Comparison of ENCODE assay signal across 8 mouse cellular contexts in genomic region chr3:157534786-157535415, GRCm38 (mm10). TPM values are rescaled to one million over a fixed set of nuclear protein-coding genes. Genes with fewer than 3 reads are reported as not detected.
DNase-seq lines count a peak whose midpoint lies in the region; ATAC-seq and TF ChIP-seq lines count a peak whose summit lies in the region.

No protein-coding gene starts in this region.

- H3K79me3 ChIP-seq in C2C12 (ENCODE audit: low read depth) = peaks cover 47% of the 10 kb centered on the region

- peak overlapping the region; percentile 93 for H3K27ac ChIP-seq in cerebellum, adult 2 months (ENCODE audit: insufficient read depth, low read length)
- H3K27ac ChIP-seq in embryonic facial prominence, embryonic 11.5 days (replicated peaks; ENCODE audit: low read depth, low read length) = peak overlapping the region; percentile 77
- peak overlapping the region; percentile 95 for H3K27ac ChIP-seq in hindbrain, embryonic 13.5 days
- peak overlapping the region; percentile 78 for H3K27ac ChIP-seq in macrophage

- H3K79me2 ChIP-seq in C2C12 (ENCODE audit: control insufficient read depth, insufficient read depth) (peaks cover 59% of the 10 kb centered on the region), macrophage (ENCODE audit: inconsistent target) (peaks cover 52% of the 10 kb centered on the region)

- no peaks in the 10 kb centered on the region for H3K9me3 ChIP-seq in embryonic facial prominence, embryonic 11.5 days (replicated peaks; ENCODE audit: control insufficient read depth, low read length)
- no peaks in the 10 kb centered on the region for H3K9me3 ChIP-seq in hindbrain, embryonic 13.5 days

- H3ac ChIP-seq in C2C12 (ENCODE audit: control insufficient read depth, insufficient read length, low read depth) = peak overlapping the region; percentile 99

- no peak for TF ChIP-seq CTCF in cerebellum, adult 2 months (IDR thresholded peaks at IDR 0.05; ENCODE audit: borderline replicate concordance, insufficient read depth, low read depth, low read length)
- TF ChIP-seq CTCF in C2C12 (IDR thresholded peaks at IDR 0.05; ENCODE audit: control insufficient read depth, insufficient read depth, insufficient read length) = no peak

- H3K27me3 ChIP-seq in cerebellum, adult 2 months (ENCODE audit: control insufficient read depth, insufficient read depth, low read length) = no peaks in the 10 kb centered on the region
- no peaks in the 10 kb centered on the region for H3K27me3 ChIP-seq in C2C12 (ENCODE audit: control insufficient read depth, insufficient read depth, insufficient read length)
- H3K27me3 ChIP-seq in embryonic facial prominence, embryonic 11.5 days (ENCODE audit: control insufficient read depth, insufficient read depth, low read length) = peaks cover 6% of the 10 kb centered on the region; the same call in 1 of the 2 replicates
- H3K27me3 ChIP-seq in hindbrain, embryonic 13.5 days = peaks cover 30% of the 10 kb centered on the region

- H3K9ac ChIP-seq in embryonic facial prominence, embryonic 11.5 days (replicated peaks; ENCODE audit: low read length) = peak overlapping the region; percentile 96
- H3K9ac ChIP-seq in hindbrain, embryonic 13.5 days = peak overlapping the region; percentile 93

- peak; percentile 4; the same call in 1 of the 2 replicates for ATAC-seq in embryonic facial prominence, embryonic 11.5 days (replicated peaks; ENCODE audit: insufficient number of reproducible peaks, low FRiP score, low TSS enrichment, low read depth)
- ATAC-seq in hindbrain, embryonic 13.5 days (ENCODE audit: low FRiP score) = peak; percentile 43

- peaks cover 43% of the 10 kb centered on the region for H3K36me3 ChIP-seq in C2C12 (ENCODE audit: control insufficient read depth, insufficient read depth)
- 0 out of 2 replicates have a peak, but pooled peaks cover 2% of the 10 kb centered on the region for H3K36me3 ChIP-seq in embryonic facial prominence, embryonic 11.5 days (replicated peaks; ENCODE audit: control insufficient read depth, insufficient read depth, low read depth, low read length)
- peaks cover 19% of the 10 kb centered on the region for H3K36me3 ChIP-seq in hindbrain, embryonic 13.5 days
- H3K36me3 ChIP-seq in macrophage (ENCODE audit: inconsistent target) = peaks cover 13% of the 10 kb centered on the region

- WGBS in cerebellum, adult 2 months = 2% methylated on average over 15 of the region's 15 CpGs
- 5% methylated on average over 15 of the region's 15 CpGs for WGBS in embryonic facial prominence, embryonic 11.5 days
- WGBS in hindbrain, embryonic 13.5 days = 4% methylated on average over 15 of the region's 15 CpGs
- WGBS in macrophage (ENCODE audit: missing documents) = 2% methylated on average over 15 of the region's 15 CpGs

- peaks cover 3% of the 10 kb centered on the region; the same call in 1 of the 2 replicates for H3K4me1 ChIP-seq in cerebellum, adult 2 months (ENCODE audit: control insufficient read depth, insufficient read depth, low read length)
- H3K4me1 ChIP-seq in embryonic facial prominence, embryonic 11.5 days (ENCODE audit: control insufficient read depth, insufficient read depth, low read length) = no peaks in the 10 kb centered on the region; the same call in 1 of the 2 replicates
- peaks cover 15% of the 10 kb centered on the region for H3K4me1 ChIP-seq in hindbrain, embryonic 13.5 days (replicated peaks)

- H3K4me3 ChIP-seq in cerebellum, adult 2 months (replicated peaks; ENCODE audit: insufficient read depth, low read depth, low read length) = peak overlapping the region; percentile 71
- peak overlapping the region; percentile 74 for H3K4me3 ChIP-seq in C2C12 (ENCODE audit: insufficient read depth, poor library complexity, severe bottlenecking)
- peak overlapping the region; percentile 90 for H3K4me3 ChIP-seq in embryonic facial prominence, embryonic 11.5 days (ENCODE audit: low read depth, low read length)
- H3K4me3 ChIP-seq in hindbrain, embryonic 13.5 days = peak overlapping the region; percentile 87
- H3K4me3 ChIP-seq in macrophage (ENCODE audit: inconsistent target) = peak overlapping the region; percentile 82

- no peak for TF ChIP-seq POLR2A in cerebellum, adult 2 months (IDR thresholded peaks at IDR 0.05; ENCODE audit: borderline replicate concordance, insufficient read depth, low read length)

- DNase-seq in cerebellum, adult 2 months = no peak
- no peak for DNase-seq in cerebellum, adult 8-10 months
- DNase-seq in embryonic facial prominence, embryonic 11.5 days (ENCODE audit: low spot score) = peak; percentile 29
- no peak for DNase-seq in layer of hippocampus, adult 9-10 months (ENCODE audit: low spot score)
- no peak for DNase-seq in gastrocnemius, adult 8-10 months (ENCODE audit: low spot score in 2 of 2)

- H3K4me2 ChIP-seq in embryonic facial prominence, embryonic 11.5 days (ENCODE audit: low read depth, low read length) = peak overlapping the region; percentile 54
- H3K4me2 ChIP-seq in hindbrain, embryonic 13.5 days = peak overlapping the region; percentile 77

TF ChIP-seq in C2C12, 6 proteins besides CTCF, POLR2A, EP300 and RAD21:
- TF ChIP-seq CEBPB (IDR thresholded peaks at IDR 0.05; ENCODE audit: low read depth) (no peak), MYOG (IDR thresholded peaks at IDR 0.05; ENCODE audit: control insufficient read depth, extremely low read depth, insufficient read length) (no peak), MYOD1 (IDR thresholded peaks at IDR 0.05; ENCODE audit: control insufficient read depth, insufficient read length, low read depth) (no peak), MAX (IDR thresholded peaks at IDR 0.05) (no peak), FOSL1 (IDR thresholded peaks at IDR 0.05; ENCODE audit: insufficient read depth, low read length, poor library complexity, severe bottlenecking) (no peak), USF1 (IDR thresholded peaks at IDR 0.05; ENCODE audit: low read depth) (no peak)
TF ChIP-seq in C2C12: peak in this region for 0.

RNA-seq across cellular contexts. Expression of gene Zranb2, which starts 0.9 kb away (rescaled TPM):
- 149 and 159 TPM in 2 replicates for polyA plus RNA-seq in cerebellum, adult 2 months (2012; rRNA removed)
- 16.6 TPM for polyA plus RNA-seq in C2C12 (2012; fragmentation: generic; extraction: Trizol)
- polyA plus RNA-seq in embryonic facial prominence, embryonic 11.5 days (2014; fragmentation: Nextera tagmentation; extraction: Ambion mirVana) = 161 and 191 TPM in 2 replicates
- polyA plus RNA-seq in hindbrain, embryonic 13.5 days (2015; fragmentation: Nextera tagmentation; extraction: Ambion mirVana) = 118 TPM in 2 replicates
- total RNA-seq in macrophage (2018; cell fraction: chromatin; rRNA removed) = 100 to 1,000 TPM; 155 to 354 (median 239) TPM
- total RNA-seq in macrophage (2018; cell fraction: cytosol; rRNA removed) = 10 to 100 TPM; 28.6 to 55.6 (median 39.9) TPM
- total RNA-seq in macrophage (2018; cell fraction: nucleus; rRNA removed) = 100 to 1,000 TPM in 25 of 26 experiments, 10 to 100 TPM in 1; 96.3 to 305 (median 146) TPM
- polyA plus RNA-seq in macrophage (2018) = 39.5 to 91.8 TPM (median 48.6 TPM) in 3 replicates
- total RNA-seq in gastrocnemius, adult 8-10 months (2022) = 10 to 100 TPM; 46.4 to 54.6 (median 51.1) TPM

RNA-seq across cellular contexts. Expression of gene Ptger3, which starts 31.8 kb away (rescaled TPM):
- polyA plus RNA-seq in cerebellum, adult 2 months (2012; rRNA removed) = 0.34 and 0.43 TPM in 2 replicates
- polyA plus RNA-seq in C2C12 (2012; fragmentation: generic; extraction: Trizol) (0.01 TPM), macrophage (2018) (0.94 to 4.8 TPM (median 1.9 TPM) in 3 replicates)
- polyA plus RNA-seq in embryonic facial prominence, embryonic 11.5 days (2014; fragmentation: Nextera tagmentation; extraction: Ambion mirVana) = 2.0 and 2.7 TPM in 2 replicates
- polyA plus RNA-seq in hindbrain, embryonic 13.5 days (2015; fragmentation: Nextera tagmentation; extraction: Ambion mirVana) = 3.3 and 3.4 TPM in 2 replicates
- total RNA-seq in macrophage (2018; cell fraction: chromatin; rRNA removed) = 1 to 10 TPM in 7 of 26 experiments, under 1 TPM in 11, not detected in 8; 0.16 to 3.6 (median 0.81) TPM
- total RNA-seq in macrophage (2018; cell fraction: cytosol; rRNA removed) = 1 to 10 TPM in 21 of 26 experiments, under 1 TPM in 5; 0.70 to 4.2 (median 1.9) TPM
- 1 to 10 TPM in 22 of 26 experiments, under 1 TPM in 4; 0.41 to 7.9 (median 1.7) TPM for total RNA-seq in macrophage (2018; cell fraction: nucleus; rRNA removed)
- total RNA-seq in gastrocnemius, adult 8-10 months (2022) = 1 to 10 TPM in 1 of 4 experiments, under 1 TPM in 3; 0.24 to 1.4 (median 0.85) TPM
